9 mouse cellular contexts compared by ENCODE assay signal in genomic region chr10:80695801-80696501, GRCm38 (mm10). TPM values are rescaled to one million over a fixed set of nuclear protein-coding genes. Genes with fewer than 3 reads are reported as not detected.
DNase-seq lines count a peak whose midpoint lies in the region; ATAC-seq and TF ChIP-seq lines count a peak whose summit lies in the region.
"Had no signal": no experiment of that assay in that cellular context is flagged by ENCODE, and none has a peak within 500 bp of the region (broad histone marks: within the 10 kb centered on the region; RNA-seq: fewer than 3 reads in every experiment).

No protein-coding gene starts in this region.

- no peak for DNase-seq in heart, postnatal 0 days (ENCODE audit: low spot score)
- no peak for DNase-seq in heart, adult 18-20 months
- peak; percentile 93 for DNase-seq in CH12.LX (ENCODE audit: extremely low read depth)
- no peak for DNase-seq in limb, embryonic 14.5 days (ENCODE audit: low spot score)
- no peak for DNase-seq in cerebellum, adult 9-10 months
- no peak for DNase-seq in urinary bladder, adult 18-20 months (ENCODE audit: low spot score in 2 of 2)

- H3K79me2 ChIP-seq in CH12.LX (replicated peaks; ENCODE audit: control insufficient read depth, extremely low read depth, insufficient read depth, poor library complexity, severe bottlenecking): peaks cover 30% of the 10 kb centered on the region

- H3K4me3 ChIP-seq in heart, postnatal 0 days (ENCODE audit: low read depth, low read length): no peak overlapping the region
- H3K4me3 ChIP-seq in CH12.LX (replicated peaks in 1 of 3; ENCODE audit: low read depth in 2 of 3, low read length in 2 of 3, poor library complexity in 1 of 3): no peak overlapping the region
- no peak overlapping the region for H3K4me3 ChIP-seq in limb, embryonic 14.5 days (replicated peaks; ENCODE audit: low read length)
- H3K4me3 ChIP-seq in small intestine, adult 2 months (ENCODE audit: low read depth, low read length): no peak overlapping the region
- no peak overlapping the region for H3K4me3 ChIP-seq in forebrain, embryonic 16.5 days (replicated peaks; ENCODE audit: low read length)
- H3K4me3 ChIP-seq: midbrain, embryonic 13.5 days had no signal

- H3K4me2 ChIP-seq in heart, postnatal 0 days (ENCODE audit: low read depth, low read length): peak overlapping the region; percentile 19; the same call in 1 of the 2 replicates
- H3K4me2 ChIP-seq in CH12.LX (ENCODE audit: insufficient read depth, low read depth, poor library complexity, severe bottlenecking): peak overlapping the region; percentile 91
- no peak overlapping the region for H3K4me2 ChIP-seq in limb, embryonic 14.5 days (replicated peaks; ENCODE audit: low read depth, low read length, severe bottlenecking)
- H3K4me2 ChIP-seq in forebrain, embryonic 16.5 days (ENCODE audit: low read length): no peak overlapping the region
- H3K4me2 ChIP-seq: midbrain, embryonic 13.5 days had no signal

- peaks cover 16% of the 10 kb centered on the region for H3K36me3 ChIP-seq in heart, postnatal 0 days (replicated peaks; ENCODE audit: control insufficient read depth, insufficient read depth, low read length)
- peaks cover 4 to 31% of the 10 kb centered on the region in 2 experiments for H3K36me3 ChIP-seq in CH12.LX (replicated peaks in 1 of 2; ENCODE audit: control insufficient read depth in 1 of 2, insufficient read depth in 1 of 2, low read length in 1 of 2)
- H3K36me3 ChIP-seq in limb, embryonic 14.5 days (ENCODE audit: control insufficient read depth, insufficient read depth, low read length): peaks cover 42% of the 10 kb centered on the region
- H3K36me3 ChIP-seq in small intestine, adult 2 months (ENCODE audit: control insufficient read depth, insufficient read depth, low read length): peaks cover 4% of the 10 kb centered on the region; the same call in 1 of the 2 replicates
- 0 out of 2 replicates have a peak, but pooled peaks cover 3% of the 10 kb centered on the region for H3K36me3 ChIP-seq in forebrain, embryonic 16.5 days (ENCODE audit: control insufficient read depth, insufficient read depth)

- TF ChIP-seq POLR2A in CH12.LX (IDR thresholded peaks at IDR 0.05; ENCODE audit: low read depth, low read length): peak; percentile 68
- no peak for TF ChIP-seq POLR2A in limb, embryonic 14.5 days (IDR thresholded peaks at IDR 0.05; ENCODE audit: borderline replicate concordance, extremely low read depth, insufficient read depth, insufficient read length)
- no peak for TF ChIP-seq POLR2A in small intestine, adult 2 months (IDR thresholded peaks at IDR 0.05; ENCODE audit: low read depth, low read length)

- H3K4me1 ChIP-seq in heart, postnatal 0 days (ENCODE audit: control insufficient read depth, insufficient read depth): peaks cover 15% of the 10 kb centered on the region; the same call in 1 of the 2 replicates
- peaks cover 52 to 89% of the 10 kb centered on the region in 2 experiments for H3K4me1 ChIP-seq in CH12.LX (ENCODE audit: control insufficient read depth in 1 of 2, insufficient read depth in 2 of 2)
- H3K4me1 ChIP-seq in limb, embryonic 14.5 days (ENCODE audit: control insufficient read depth, insufficient read depth, low read length): peaks cover 7% of the 10 kb centered on the region
- H3K4me1 ChIP-seq in small intestine, adult 2 months (ENCODE audit: control insufficient read depth, insufficient read depth, insufficient read length, low read length): peaks cover 26% of the 10 kb centered on the region
- peaks cover 26% of the 10 kb centered on the region for H3K4me1 ChIP-seq in forebrain, embryonic 16.5 days (replicated peaks; ENCODE audit: control insufficient read depth, insufficient read depth, low read length)

- H3K9ac ChIP-seq in heart, postnatal 0 days (replicated peaks; ENCODE audit: low read depth, low read length): no peak overlapping the region
- H3K9ac ChIP-seq in CH12.LX (ENCODE audit: insufficient read depth, low read depth): peak overlapping the region; percentile 45; the same call in 1 of the 2 replicates
- H3K9ac ChIP-seq in limb, embryonic 14.5 days (ENCODE audit: low read depth, low read length, severe bottlenecking): peak overlapping the region; percentile 28; the same call in 1 of the 2 replicates
- H3K9ac ChIP-seq in forebrain, embryonic 16.5 days (replicated peaks; ENCODE audit: low read depth, low read length): no peak overlapping the region
- H3K9ac ChIP-seq: midbrain, embryonic 13.5 days had no signal

- in situ Hi-C loops in CH12.LX (cut with MboI; ENCODE audit: low pct_ligation_motif_present, low pct_unique_long_range_greater_than_20kb, low sequenced_read_pairs): loop anchor here (25.0 kb wide), 1 partner anchor 259 kb away; the partner anchor contains the start of gene Tcf3

- no peak; the same call in none of the 2 replicates for TF ChIP-seq RAD21 in CH12.LX (IDR thresholded peaks at IDR 0.05; ENCODE audit: low read depth, low read length)

- H3K27me3 ChIP-seq in heart, postnatal 0 days (ENCODE audit: control insufficient read depth, insufficient read depth, low read length): no peaks in the 10 kb centered on the region
- no peaks in the 10 kb centered on the region for H3K27me3 ChIP-seq in CH12.LX (replicated peaks)
- no peaks in the 10 kb centered on the region for H3K27me3 ChIP-seq in limb, embryonic 14.5 days (ENCODE audit: control insufficient read depth, insufficient read depth, low read length)
- H3K27me3 ChIP-seq in small intestine, adult 2 months (ENCODE audit: control insufficient read depth, insufficient read depth, low read length): no peaks in the 10 kb centered on the region
- H3K27me3 ChIP-seq in forebrain, embryonic 16.5 days (replicated peaks; ENCODE audit: control insufficient read depth, insufficient read depth, low read length): no peaks in the 10 kb centered on the region
- H3K27me3 ChIP-seq: midbrain, embryonic 13.5 days had no signal

- TF ChIP-seq EP300 in heart, postnatal 0 days (IDR thresholded peaks at IDR 0.05; ENCODE audit: low read depth): no peak
- TF ChIP-seq EP300 in CH12.LX (IDR thresholded peaks at IDR 0.05; ENCODE audit: low read length): peak; percentile 92

- WGBS in heart, postnatal 0 days: 66% methylated on average over 10 of the region's 10 CpGs
- 65% methylated on average over 10 of the region's 10 CpGs for WGBS in limb, embryonic 14.5 days
- WGBS in small intestine, adult 2 months: 69% methylated on average over 10 of the region's 10 CpGs
- 76% methylated on average over 10 of the region's 10 CpGs for WGBS in forebrain, embryonic 16.5 days

- peak overlapping the region; percentile 55 for H3K27ac ChIP-seq in heart, postnatal 0 days (ENCODE audit: low read depth)
- H3K27ac ChIP-seq in CH12.LX (ENCODE audit: insufficient read depth, low read depth): peak overlapping the region; percentile 100
- H3K27ac ChIP-seq in limb, embryonic 14.5 days (replicated peaks; ENCODE audit: low read depth, low read length): no peak overlapping the region
- H3K27ac ChIP-seq in small intestine, adult 2 months (ENCODE audit: insufficient read depth, low read depth, low read length): peak overlapping the region; percentile 88
- H3K27ac ChIP-seq in forebrain, embryonic 16.5 days (ENCODE audit: low read length): no peak overlapping the region
- H3K27ac ChIP-seq: midbrain, embryonic 13.5 days had no signal

- dilution Hi-C loops in CH12.LX (cut with MboI; ENCODE audit: extremely low pct_ligation_motif_present, extremely low pct_unique_long_range_greater_than_20kb, low sequenced_read_pairs): no loop called here

- no peak for TF ChIP-seq CTCF in heart, postnatal 0 days (IDR thresholded peaks at IDR 0.05; ENCODE audit: low read depth)
- no peak for TF ChIP-seq CTCF in CH12.LX (conservative IDR thresholded peaks at IDR 0.05 in 1 of 2, IDR thresholded peaks at IDR 0.05 in 1 of 2; ENCODE audit: low read depth in 2 of 2, low read length in 2 of 2)
- no peak for TF ChIP-seq CTCF in small intestine, adult 2 months (IDR thresholded peaks at IDR 0.05; ENCODE audit: extremely low read depth, insufficient read length, insufficient replicate concordance, low read depth, low read length)

- H3K9me3 ChIP-seq in heart, postnatal 0 days (replicated peaks; ENCODE audit: control insufficient read depth, low read length): no peaks in the 10 kb centered on the region
- no peaks in the 10 kb centered on the region for H3K9me3 ChIP-seq in CH12.LX (replicated peaks; ENCODE audit: low read length)
- no peaks in the 10 kb centered on the region for H3K9me3 ChIP-seq in limb, embryonic 14.5 days (ENCODE audit: control insufficient read depth, low read length)
- no peaks in the 10 kb centered on the region for H3K9me3 ChIP-seq in forebrain, embryonic 16.5 days (ENCODE audit: control insufficient read depth, low read length)
- H3K9me3 ChIP-seq: midbrain, embryonic 13.5 days had no signal

- no peak for ATAC-seq in heart, postnatal 0 days (ENCODE audit: insufficient read depth, low read depth)
- ATAC-seq in limb, embryonic 14.5 days (ENCODE audit: low FRiP score, low read depth): no peak
- no peak for ATAC-seq in forebrain, embryonic 16.5 days
- ATAC-seq: midbrain, embryonic 13.5 days had no signal

RNA-seq across cellular contexts. Expression of gene Mob3a, which starts 5.8 kb away (rescaled TPM):
- 15.0 and 15.6 TPM in 2 replicates for total RNA-seq in heart, postnatal 0 days (2014; rRNA removed; ENCODE audit: low replicate concordance)
- 10.8 and 11.5 TPM in 2 replicates for polyA plus RNA-seq in heart, postnatal 0 days (2015; fragmentation: Nextera tagmentation; extraction: Ambion mirVana)
- total RNA-seq in heart, adult 18-20 months (2021): 1 to 10 TPM; 7.5 to 8.0 TPM
- total RNA-seq in CH12.LX (2012; rRNA removed) (56.9 and 71.7 TPM in 2 replicates), CH12.LX (2014; rRNA removed) (65.2 and 71.4 TPM in 2 replicates)
- 75.0 and 84.2 TPM in 2 replicates for polyA plus RNA-seq in CH12.LX (2012; ENCODE audit: insufficient read length, low read depth)
- 33.7 and 42.7 TPM in 2 replicates for polyA plus RNA-seq in limb, embryonic 14.5 days (2012; rRNA removed)
- 35.9 and 36.5 TPM in 2 replicates for polyA plus RNA-seq in limb, embryonic 14.5 days (2014; fragmentation: Nextera tagmentation; extraction: Ambion mirVana)
- 26.5 and 40.0 TPM in 2 replicates for polyA plus RNA-seq in small intestine, adult 2 months (2012; rRNA removed)
- polyA plus RNA-seq in forebrain, embryonic 16.5 days (2015; fragmentation: Nextera tagmentation; extraction: Ambion mirVana): 56.9 and 59.4 TPM in 2 replicates

RNA-seq across cellular contexts. Expression of gene Izumo4, which starts 6.0 kb away (rescaled TPM):
- 6.6 and 6.9 TPM in 2 replicates for total RNA-seq in heart, postnatal 0 days (2014; rRNA removed; ENCODE audit: low replicate concordance)
- 3.6 and 7.3 TPM in 2 replicates for polyA plus RNA-seq in heart, postnatal 0 days (2015; fragmentation: Nextera tagmentation; extraction: Ambion mirVana)
- total RNA-seq in heart, adult 18-20 months (2021): 1 to 10 TPM; 2.5 to 2.6 TPM
- total RNA-seq in CH12.LX (2012; rRNA removed): 8.1 and 9.6 TPM in 2 replicates
- 2.7 and 4.3 TPM in 2 replicates for total RNA-seq in CH12.LX (2014; rRNA removed)
- polyA plus RNA-seq in CH12.LX (2012; ENCODE audit: insufficient read length, low read depth): 5.9 TPM in 2 replicates
- polyA plus RNA-seq in limb, embryonic 14.5 days (2012; rRNA removed): 64.5 and 66.1 TPM in 2 replicates
- 14.4 and 15.9 TPM in 2 replicates for polyA plus RNA-seq in limb, embryonic 14.5 days (2014; fragmentation: Nextera tagmentation; extraction: Ambion mirVana)
- 20.8 and 36.3 TPM in 2 replicates for polyA plus RNA-seq in small intestine, adult 2 months (2012; rRNA removed)
- polyA plus RNA-seq in forebrain, embryonic 16.5 days (2015; fragmentation: Nextera tagmentation; extraction: Ambion mirVana): 32.5 and 44.1 TPM in 2 replicates

RNA-seq across cellular contexts. Expression of gene Mknk2, which starts 18.0 kb away (rescaled TPM):
- total RNA-seq in heart, postnatal 0 days (2014; rRNA removed; ENCODE audit: low replicate concordance): 150 and 174 TPM in 2 replicates
- polyA plus RNA-seq in heart, postnatal 0 days (2015; fragmentation: Nextera tagmentation; extraction: Ambion mirVana): 76.9 and 78.3 TPM in 2 replicates
- 100 to 1,000 TPM; 185 to 204 TPM for total RNA-seq in heart, adult 18-20 months (2021)
- 91.5 and 110 TPM in 2 replicates for total RNA-seq in CH12.LX (2012; rRNA removed)
- 121 and 138 TPM in 2 replicates for total RNA-seq in CH12.LX (2014; rRNA removed)
- polyA plus RNA-seq in CH12.LX (2012; ENCODE audit: insufficient read length, low read depth): 175 and 199 TPM in 2 replicates
- polyA plus RNA-seq in limb, embryonic 14.5 days (2012; rRNA removed): 108 and 147 TPM in 2 replicates
- 93.0 and 97.7 TPM in 2 replicates for polyA plus RNA-seq in limb, embryonic 14.5 days (2014; fragmentation: Nextera tagmentation; extraction: Ambion mirVana)
- polyA plus RNA-seq in small intestine, adult 2 months (2012; rRNA removed): 96.1 and 146 TPM in 2 replicates
- 57.1 and 61.2 TPM in 2 replicates for polyA plus RNA-seq in forebrain, embryonic 16.5 days (2015; fragmentation: Nextera tagmentation; extraction: Ambion mirVana)

RNA-seq across cellular contexts. Expression of gene Btbd2, which starts 39.1 kb away (rescaled TPM):
- 92.2 and 108 TPM in 2 replicates for total RNA-seq in heart, postnatal 0 days (2014; rRNA removed; ENCODE audit: low replicate concordance)
- polyA plus RNA-seq in heart, postnatal 0 days (2015; fragmentation: Nextera tagmentation; extraction: Ambion mirVana): 36.7 and 40.6 TPM in 2 replicates
- 10 to 100 TPM; 43.2 to 46.1 TPM for total RNA-seq in heart, adult 18-20 months (2021)
- total RNA-seq in CH12.LX (2012; rRNA removed): 19.3 and 26.2 TPM in 2 replicates
- total RNA-seq in CH12.LX (2014; rRNA removed): 10.0 and 11.1 TPM in 2 replicates
- 18.8 and 19.4 TPM in 2 replicates for polyA plus RNA-seq in CH12.LX (2012; ENCODE audit: insufficient read length, low read depth)
- polyA plus RNA-seq in limb, embryonic 14.5 days (2012; rRNA removed): 87.8 and 122 TPM in 2 replicates
- 78.0 and 89.1 TPM in 2 replicates for polyA plus RNA-seq in limb, embryonic 14.5 days (2014; fragmentation: Nextera tagmentation; extraction: Ambion mirVana)
- polyA plus RNA-seq in small intestine, adult 2 months (2012; rRNA removed): 45.4 and 84.1 TPM in 2 replicates
- 75.2 and 79.7 TPM in 2 replicates for polyA plus RNA-seq in forebrain, embryonic 16.5 days (2015; fragmentation: Nextera tagmentation; extraction: Ambion mirVana)

RNA-seq across cellular contexts. Expression of gene Ap3d1, which starts 46.1 kb away (rescaled TPM):
- total RNA-seq in heart, postnatal 0 days (2014; rRNA removed; ENCODE audit: low replicate concordance): 72.7 and 77.9 TPM in 2 replicates
- polyA plus RNA-seq in heart, postnatal 0 days (2015; fragmentation: Nextera tagmentation; extraction: Ambion mirVana): 31.6 and 34.3 TPM in 2 replicates
- 10 to 100 TPM; 42.3 to 45.0 TPM for total RNA-seq in heart, adult 18-20 months (2021)
- total RNA-seq in CH12.LX (2012; rRNA removed): 48.1 and 49.4 TPM in 2 replicates
- total RNA-seq in CH12.LX (2014; rRNA removed): 24.2 and 28.4 TPM in 2 replicates
- 46.5 and 57.0 TPM in 2 replicates for polyA plus RNA-seq in CH12.LX (2012; ENCODE audit: insufficient read length, low read depth)
- polyA plus RNA-seq in limb, embryonic 14.5 days (2012; rRNA removed): 123 and 150 TPM in 2 replicates
- polyA plus RNA-seq in limb, embryonic 14.5 days (2014; fragmentation: Nextera tagmentation; extraction: Ambion mirVana): 75.1 and 82.9 TPM in 2 replicates
- polyA plus RNA-seq in small intestine, adult 2 months (2012; rRNA removed): 64.9 and 110 TPM in 2 replicates
- 101 and 102 TPM in 2 replicates for polyA plus RNA-seq in forebrain, embryonic 16.5 days (2015; fragmentation: Nextera tagmentation; extraction: Ambion mirVana)

Comparison
In these comparisons a context has a peak if more than half of its experiments do, and no peak if none do; other contexts are left out.
1. H3K27ac ChIP-seq: peak in heart, postnatal 0 days (single experiment), CH12.LX (single experiment) and small intestine, adult 2 months (single experiment); none in limb, embryonic 14.5 days (single experiment) and forebrain, embryonic 16.5 days (single experiment).
2. H3K4me2 ChIP-seq: peak in heart, postnatal 0 days (single experiment) and CH12.LX (single experiment); none in limb, embryonic 14.5 days (single experiment) and forebrain, embryonic 16.5 days (single experiment).
3. H3K9ac ChIP-seq: peak in CH12.LX (single experiment) and limb, embryonic 14.5 days (single experiment); none in heart, postnatal 0 days (single experiment) and forebrain, embryonic 16.5 days (single experiment).